Mouse (Mus musculus): ENCODE measurements around the gene Pip5k1b.

DNA sequence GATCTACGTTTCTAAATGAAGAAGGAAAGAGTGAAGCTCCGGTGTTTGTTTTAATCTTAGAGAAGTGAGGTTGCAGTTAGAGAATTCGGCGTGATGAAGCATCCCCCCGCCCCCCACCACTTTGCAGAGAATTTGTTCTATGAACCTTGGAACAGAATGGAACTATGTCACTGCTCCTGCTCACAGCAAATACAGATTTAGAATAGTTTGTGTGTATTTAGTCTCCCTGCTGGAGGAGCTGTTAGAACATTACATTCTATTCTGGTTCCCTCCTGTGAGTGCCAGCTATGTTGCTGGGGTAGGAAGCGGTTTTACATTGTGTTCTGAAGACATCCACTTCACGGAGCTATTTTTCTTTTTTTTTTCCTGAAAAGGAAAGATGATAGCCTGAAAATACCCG, 28.3 kb upstream of the Pip5k1b start:
- TF ChIP-seq CTCF (IDR thresholded peaks at IDR 0.05; ENCODE audit: control insufficient read depth, insufficient read depth, insufficient read length) (no peak), USF1 (IDR thresholded peaks at IDR 0.05; ENCODE audit: low read depth) (no peak), MAX (IDR thresholded peaks at IDR 0.05) (no peak)
